Mouse (Mus musculus) layer of hippocampus, adult 2 months (tissue): Measurements from ENCODE around the gene Prtg. TPM values are rescaled to one million over a fixed set of nuclear protein-coding genes. Genes with fewer than 3 reads are reported as not detected.
A peak's percentile ranks its signal among the peaks of the same experiment; 100 is the strongest.

Source experiments
- DNase-seq, 2 experiments: peaks; one replicate each; pipeline ENCODE4 v3.0.0; 2022; ENCODE audit warnings: low spot score in 2 of 2
- H3K27ac ChIP-seq: fragments of 200-600 bp; 2 replicates; pipeline ENCODE4 v1.8.1; 2022
- H3K4me3 ChIP-seq: fragments of 200-600 bp; 2 replicates; pipeline ENCODE4 v1.8.1; 2022; ENCODE audit warnings: mild to moderate bottlenecking
- CTCF ChIP-seq: fragments of 200-600 bp; conservative IDR thresholded peaks from 2 replicates; pipeline ENCODE4 v1.8.1; 2022; ENCODE audit warnings: antibody characterized with exemption, mild to moderate bottlenecking, moderate library complexity
- total RNA-seq, 2 experiments: library from RNA; stranded (reverse); gene quantifications; 2 replicates each; pipeline ENCODE4 v1.2.3; 2021

Gene Prtg
- total RNA-seq, 2 experiments from 2014 or later = 3.2 to 3.3 TPM

- no peak for TF ChIP-seq CTCF
- DNase-seq = no peak
- Histone ChIP-seq H3K4me3 (no peak overlapping the region), H3K27ac (peak overlapping the region; percentile 59)
Measured at GRCm38 (mm10) chr9:72846160-72846559, 39.5 kb downstream of the Prtg start.

GRCm38 (mm10) chr9:72851541-72851940 is 44.9 kb downstream of the Prtg start:
- DNase-seq = no peak
- H3K27ac ChIP-seq = no peak overlapping the region
- no peak for TF ChIP-seq CTCF
- H3K4me3 ChIP-seq = no peak overlapping the region

GRCm38 (mm10) chr9:72851979-72852378 is 45.3 kb downstream of the Prtg start:
- Histone ChIP-seq H3K4me3 (no peak overlapping the region), H3K27ac (no peak overlapping the region)
- TF ChIP-seq CTCF = no peak
- no peak for DNase-seq

GRCm38 (mm10) chr9:72853681-72854190 is 47.1 kb downstream of the Prtg start:
- DNase-seq = no peak
- no peak overlapping the region; the same call in 1 of the 2 replicates for H3K4me3 ChIP-seq
- peak overlapping the region; percentile 79 for H3K27ac ChIP-seq
- TF ChIP-seq CTCF = no peak

GRCm38 (mm10) chr9:72856721-72857120 is 50.0 kb downstream of the Prtg start:
- Histone ChIP-seq H3K27ac (no peak overlapping the region), H3K4me3 (no peak overlapping the region)
- no peak for TF ChIP-seq CTCF
- no peak for DNase-seq

GRCm38 (mm10) chr9:72860764-72861163 is 54.1 kb downstream of the Prtg start:
- no peak for TF ChIP-seq CTCF
- Histone ChIP-seq H3K27ac (peak overlapping the region; percentile 85), H3K4me3 (no peak overlapping the region)
- DNase-seq = peak in 1 of 2 experiments; percentile 36

GRCm38 (mm10) chr9:72861235-72861634 is 54.6 kb downstream of the Prtg start:
- TF ChIP-seq CTCF = no peak
- Histone ChIP-seq H3K4me3 (no peak overlapping the region), H3K27ac (peak overlapping the region; percentile 75)
- DNase-seq = no peak

- TF ChIP-seq CTCF = no peak
- no peak for DNase-seq
- Histone ChIP-seq H3K4me3 (no peak overlapping the region), H3K27ac (peak overlapping the region; percentile 75)
Measured at GRCm38 (mm10) chr9:72862186-72862585, 55.5 kb downstream of the Prtg start.

GRCm38 (mm10) chr9:72862955-72863354 is 56.3 kb downstream of the Prtg start:
- no peak for TF ChIP-seq CTCF
- peak overlapping the region; percentile 75; the same call in 1 of the 2 replicates for H3K27ac ChIP-seq
- H3K4me3 ChIP-seq = no peak overlapping the region
- DNase-seq = no peak

- Histone ChIP-seq H3K4me3 (no peak overlapping the region), H3K27ac (peak overlapping the region; percentile 75; the same call in 1 of the 2 replicates)
- TF ChIP-seq CTCF = no peak
- no peak for DNase-seq
Measured at GRCm38 (mm10) chr9:72863773-72864172, 57.1 kb downstream of the Prtg start.

- TF ChIP-seq CTCF = no peak
- DNase-seq = no peak
- Histone ChIP-seq H3K4me3 (no peak overlapping the region), H3K27ac (no peak overlapping the region)
Measured at GRCm38 (mm10) chr9:72867434-72867833, 60.8 kb downstream of the Prtg start.

- TF ChIP-seq CTCF = peak; percentile 31
- DNase-seq = no peak
- Histone ChIP-seq H3K27ac (peak overlapping the region; percentile 36; the same call in 1 of the 2 replicates), H3K4me3 (no peak overlapping the region)
Measured at GRCm38 (mm10) chr9:72868774-72869173, 62.1 kb downstream of the Prtg start.

- DNase-seq = no peak
- Histone ChIP-seq H3K4me3 (no peak overlapping the region), H3K27ac (no peak overlapping the region)
- no peak for TF ChIP-seq CTCF
Measured at GRCm38 (mm10) chr9:72871506-72872297, 65.0 kb downstream of the Prtg start.
